Mouse (Mus musculus): ENCODE results near the gene Dync2li1.
A peak's percentile ranks its signal among the peaks of the same experiment; 100 is the strongest.

Dync2li1 gene

GRCm38 (mm10) chr17:84688834-84689233 lies 62.5 kb downstream of the Dync2li1 start:
- DNase-seq = no peak

GRCm38 (mm10) chr17:84689316-84689715 lies 63.0 kb downstream of the Dync2li1 start:
- DNase-seq = no peak

GRCm38 (mm10) chr17:84690111-84690510 lies 63.8 kb downstream of the Dync2li1 start:
- no peak for DNase-seq

GRCm38 (mm10) chr17:84693741-84694140 lies 67.4 kb downstream of the Dync2li1 start:
- no peak for DNase-seq

GRCm38 (mm10) chr17:84696537-84696936 lies 70.2 kb downstream of the Dync2li1 start:
- no peak for DNase-seq

GRCm38 (mm10) chr17:84698727-84699126 lies 72.4 kb downstream of the Dync2li1 start:
- DNase-seq = peak; percentile 59
